Mouse (Mus musculus) hindbrain, embryonic 12.5 days (tissue): ENCODE data around the gene Gm10840. TPM values are rescaled to one million over a fixed set of nuclear protein-coding genes. Genes with fewer than 3 reads are reported as not detected.
A peak's percentile ranks its signal among the peaks of the same experiment; 100 is the strongest.
"Not testable (repeated sequence)": the region's sequence is repeated elsewhere in the genome, so short reads cannot be mapped to it uniquely, and the experiment has no call there.

Experiments used
- ATAC-seq: fragments of 200-750 bp; cut with Nextera tagmentation; 2 replicates; pipeline ENCODE4 v1.8.0; 2017; ENCODE audit warnings: moderate TSS enrichment; ENCODE audit not compliant: low FRiP score
- H3K27ac ChIP-seq: fragments of 300-500 bp; sonication (generic); 2 replicates; pipeline ENCODE4 v1.5.1; 2016; ENCODE audit warnings: mild to moderate bottlenecking
- H3K27me3 ChIP-seq: fragments of 300-500 bp; sonication (generic); 2 replicates; pipeline ENCODE4 v1.6.1; 2016; ENCODE audit warnings: mild to moderate bottlenecking
- H3K36me3 ChIP-seq: fragments of 300-500 bp; sonication (generic); 2 replicates; pipeline ENCODE4 v1.6.1; 2016; ENCODE audit warnings: mild to moderate bottlenecking
- H3K4me1 ChIP-seq: fragments of 300-500 bp; sonication (generic); 2 replicates; pipeline ENCODE4 v1.6.1; 2016
- H3K4me2 ChIP-seq: fragments of 300-500 bp; sonication (generic); replicated peaks from 2 replicates; pipeline ENCODE4 v1.6.1; 2016; ENCODE audit warnings: mild to moderate bottlenecking
- H3K4me3 ChIP-seq: fragments of 300-500 bp; sonication (generic); 2 replicates; pipeline ENCODE4 v1.5.1; 2016; ENCODE audit warnings: mild to moderate bottlenecking
- H3K9ac ChIP-seq: fragments of 300-500 bp; sonication (generic); 2 replicates; pipeline ENCODE4 v1.6.1; 2016; ENCODE audit warnings: mild to moderate bottlenecking, moderate library complexity
- H3K9me3 ChIP-seq: fragments of 300-500 bp; sonication (generic); replicated peaks from 2 replicates; pipeline ENCODE4 v1.6.1; 2016; ENCODE audit warnings: mild to moderate bottlenecking
- WGBS: fragments of 180-500 bp; shearing (Covaris S2); methylation state at CpG from one replicate; pipeline ENCODE4 v1.1.7; 2016; 5-methylcytosine and 5-hydroxymethylcytosine counted together
- polyA plus RNA-seq: library from polyadenylated mRNA; unstranded; fragments of >200 nt; fragmentation: Nextera tagmentation; extraction: Ambion mirVana; gene quantifications from 2 replicates; pipeline ENCODE4 v1.2.1, GENCODE M21; 2016

Gene Gm10840
- polyA plus RNA-seq = 0.93 and 1.0 TPM in 2 replicates

- Histone ChIP-seq H3K36me3 (peaks cover 49% of the 10 kb centered on the region), H3K9me3 (no peaks in the 10 kb centered on the region), H3K27me3 (no peaks in the 10 kb centered on the region), H3K4me3 (peak within 1 kb of the TSS; percentile 85), H3K4me2 (peak within 1 kb of the TSS; percentile 94), H3K27ac (peak within 1 kb of the TSS; percentile 97), H3K9ac (peak within 1 kb of the TSS; percentile 95), H3K4me1 (peaks cover 42% of the 10 kb centered on the region)
- ATAC-seq = peak; percentile 26
- 27% methylated on average over 22 of the region's 22 CpGs for WGBS
Measured at GRCm38 (mm10) chr11:106160841-106161721, at the start of gene Gm10840, which contains the start of gene Limd2. Gm10840 (plus strand) TSS chr11:106160850. Limd2 (minus strand) TSS chr11:106160860.

DNA sequence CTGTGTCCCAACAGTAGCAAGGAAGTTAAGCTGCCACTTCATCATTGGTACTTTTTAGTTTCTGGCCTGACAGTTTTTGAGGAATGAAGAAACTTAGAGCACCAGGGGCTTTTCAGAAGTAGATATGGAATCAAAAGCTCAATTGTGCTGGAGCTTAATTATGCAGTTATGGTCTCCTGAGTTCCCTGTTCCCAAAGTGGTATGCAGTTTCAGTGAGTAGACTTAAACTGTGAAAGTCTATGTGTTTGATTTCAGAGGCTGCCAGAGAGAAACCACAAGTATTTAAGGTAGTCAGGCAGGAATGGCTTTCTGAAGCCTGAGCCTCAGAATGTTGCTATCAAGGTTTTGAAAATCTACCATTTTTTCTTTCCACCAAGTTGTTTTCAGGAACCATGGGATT is 49.0 kb upstream of the Gm10840 start:
- H3K36me3 ChIP-seq = peaks cover 38% of the 10 kb centered on the region
- no peak overlapping the region for H3K9ac ChIP-seq
- no peaks in the 10 kb centered on the region for H3K27me3 ChIP-seq
- no peak overlapping the region for H3K4me2 ChIP-seq
- no peak for ATAC-seq
- no peaks in the 10 kb centered on the region for H3K9me3 ChIP-seq
- no peaks in the 10 kb centered on the region for H3K4me1 ChIP-seq
- no peak overlapping the region; the same call in 1 of the 2 replicates for H3K27ac ChIP-seq
- H3K4me3 ChIP-seq = no peak overlapping the region

DNA sequence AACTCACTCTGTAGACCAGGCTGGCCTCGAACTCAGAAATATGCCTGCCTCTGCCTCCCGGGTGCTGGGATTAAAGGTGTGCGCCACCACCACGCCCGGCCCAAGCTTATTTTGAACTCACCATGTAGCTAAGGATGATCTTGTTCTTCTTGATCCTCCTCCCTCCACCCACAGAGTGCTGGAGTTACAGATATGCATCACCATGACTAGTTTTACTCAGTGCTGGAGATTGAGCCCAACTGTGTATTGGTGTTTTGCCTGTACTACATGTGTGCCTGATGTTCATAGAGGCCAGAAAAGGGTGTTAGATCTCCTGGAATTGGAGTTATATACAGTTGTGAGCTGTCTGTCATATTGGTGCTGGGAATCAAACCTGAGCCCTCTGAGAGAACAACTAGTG is 38.4 kb upstream of the Gm10840 start:
- Histone ChIP-seq H3K36me3 (peaks cover 44% of the 10 kb centered on the region), H3K4me3 (no peak overlapping the region), H3K27me3 (no peaks in the 10 kb centered on the region), H3K4me2 (no peak overlapping the region), H3K4me1 (no peaks in the 10 kb centered on the region), H3K9ac (no peak overlapping the region), H3K27ac (no peak overlapping the region), H3K9me3 (no peaks in the 10 kb centered on the region)
- WGBS = 91% methylated on average over 5 of the region's 5 CpGs
- ATAC-seq = no peak

- Histone ChIP-seq H3K4me1 (no peaks in the 10 kb centered on the region), H3K4me3 (no peak overlapping the region), H3K27me3 (no peaks in the 10 kb centered on the region), H3K27ac (no peak overlapping the region), H3K4me2 (no peak overlapping the region), H3K36me3 (peaks cover 40% of the 10 kb centered on the region), H3K9me3 (no peaks in the 10 kb centered on the region), H3K9ac (no peak overlapping the region)
- ATAC-seq = no peak
- WGBS = 82% methylated on average over 3 of the region's 3 CpGs
Measured at GRCm38 (mm10) chr11:106122736-106123135, 37.9 kb upstream of the Gm10840 start.

GRCm38 (mm10) chr11:106124784-106125183 is 35.9 kb upstream of the Gm10840 start:
- H3K4me2 ChIP-seq = no peak overlapping the region
- H3K27me3 ChIP-seq = no peaks in the 10 kb centered on the region
- H3K27ac ChIP-seq = no peak overlapping the region
- H3K9me3 ChIP-seq = no peaks in the 10 kb centered on the region
- H3K4me1 ChIP-seq = no peaks in the 10 kb centered on the region
- H3K9ac ChIP-seq = no peak overlapping the region
- H3K4me3 ChIP-seq = no peak overlapping the region
- WGBS = 72% methylated on average over 4 of the region's 4 CpGs
- H3K36me3 ChIP-seq = peaks cover 35% of the 10 kb centered on the region
- no peak for ATAC-seq

DNA sequence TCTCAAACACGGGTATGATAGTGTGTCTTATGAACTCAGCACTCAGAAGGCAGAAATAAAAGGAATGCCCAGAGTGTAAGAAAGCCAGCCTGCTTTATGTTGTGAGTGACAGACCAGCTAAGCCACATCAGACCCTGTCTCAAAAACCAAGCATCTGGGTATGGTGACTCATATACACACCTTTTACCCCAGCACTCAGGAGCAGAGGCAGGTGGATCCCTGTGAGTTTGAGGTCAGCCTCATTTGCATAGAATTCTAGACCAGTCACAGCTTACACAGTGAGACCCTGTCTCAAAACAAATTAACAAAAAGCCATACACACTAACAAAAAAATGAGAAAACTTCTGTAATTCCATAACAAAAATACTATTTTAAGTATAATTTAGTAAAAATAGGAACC is 34.8 kb upstream of the Gm10840 start:
- H3K9me3 ChIP-seq = no peaks in the 10 kb centered on the region
- no peak overlapping the region for H3K27ac ChIP-seq
- 82% methylated on average over 1 of the region's 1 CpGs for WGBS
- peaks cover 37% of the 10 kb centered on the region for H3K36me3 ChIP-seq
- H3K27me3 ChIP-seq = no peaks in the 10 kb centered on the region
- ATAC-seq = no peak
- no peak overlapping the region for H3K9ac ChIP-seq
- H3K4me1 ChIP-seq = no peaks in the 10 kb centered on the region
- no peak overlapping the region for H3K4me3 ChIP-seq
- H3K4me2 ChIP-seq = no peak overlapping the region

DNA sequence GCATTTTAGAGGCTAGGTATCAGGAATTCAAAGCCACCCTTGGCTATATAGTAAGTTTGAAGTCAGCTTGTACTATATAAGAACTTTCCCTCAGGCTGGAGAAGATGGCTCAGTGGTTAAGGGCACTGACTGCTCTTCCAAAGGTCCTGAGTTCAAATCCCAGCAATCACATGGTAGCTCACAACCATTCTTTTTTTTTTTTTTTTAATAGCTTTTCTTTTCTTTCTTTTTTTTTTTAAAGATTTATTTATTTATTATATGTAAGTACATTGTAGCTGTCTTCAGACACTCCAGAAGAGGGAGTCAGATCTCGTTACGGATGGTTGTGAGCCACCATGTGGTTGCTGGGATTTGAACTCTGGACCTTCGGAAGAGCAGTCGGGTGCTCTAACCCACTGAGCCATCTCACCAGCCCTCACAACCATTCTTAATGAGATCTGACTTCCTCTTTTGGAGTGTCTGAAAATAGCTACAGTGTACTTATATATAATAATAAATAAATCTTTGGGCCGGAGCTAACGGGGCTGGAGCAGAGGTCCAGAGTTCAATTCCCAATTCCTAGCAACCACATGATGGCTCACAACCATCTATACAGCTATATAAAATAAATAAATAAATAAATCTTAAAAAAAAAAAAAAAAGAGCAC is 33.8 kb upstream of the Gm10840 start:
- not testable (repeated sequence) for H3K27me3 ChIP-seq, H3K4me3 ChIP-seq, H3K4me1 ChIP-seq, H3K4me2 ChIP-seq, H3K9me3 ChIP-seq, H3K9ac ChIP-seq, ATAC-seq, H3K27ac ChIP-seq
- peaks cover 37% of the 10 kb centered on the region for H3K36me3 ChIP-seq
- 98% methylated on average over 6 of the region's 6 CpGs for WGBS

GRCm38 (mm10) chr11:106129477-106129876 is 31.2 kb upstream of the Gm10840 start:
- WGBS = 86% methylated on average over 1 of the region's 1 CpGs
- Histone ChIP-seq H3K36me3 (peaks cover 23% of the 10 kb centered on the region), H3K27me3 (no peaks in the 10 kb centered on the region)

DNA sequence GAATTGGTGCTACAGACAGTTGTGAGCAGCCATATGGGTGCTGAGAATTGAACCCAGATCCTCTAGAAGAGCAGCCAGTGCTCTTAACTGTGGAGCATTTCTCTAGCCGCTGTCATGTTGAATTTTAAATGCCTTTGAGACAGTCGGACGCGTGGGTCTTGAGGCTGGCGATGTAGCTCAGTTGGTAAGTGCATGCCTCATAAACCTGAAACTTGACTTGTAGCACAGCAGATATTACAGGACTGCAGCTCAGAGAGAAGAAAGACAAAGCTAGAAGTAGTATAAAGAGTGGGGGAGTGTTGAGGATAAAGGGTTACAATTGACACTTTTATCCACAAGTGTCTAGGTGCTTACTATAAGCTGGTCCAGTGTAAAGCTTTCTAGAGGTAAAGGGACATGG is 28.1 kb upstream of the Gm10840 start:
- no peak for ATAC-seq
- H3K9me3 ChIP-seq = no peaks in the 10 kb centered on the region
- H3K4me2 ChIP-seq = no peak overlapping the region
- H3K27ac ChIP-seq = no peak overlapping the region
- peaks cover 9% of the 10 kb centered on the region for H3K4me1 ChIP-seq
- WGBS = 92% methylated on average over 5 of the region's 5 CpGs
- no peak overlapping the region for H3K4me3 ChIP-seq
- no peaks in the 10 kb centered on the region for H3K27me3 ChIP-seq
- no peak overlapping the region for H3K9ac ChIP-seq
- peaks cover 30% of the 10 kb centered on the region for H3K36me3 ChIP-seq

More at GRCm38 (mm10) chr11:106129477-106129876, 31.2 kb upstream of the Gm10840 start:
- Histone ChIP-seq H3K4me1 (peaks cover under 1% of the 10 kb centered on the region), H3K4me2 (no peak overlapping the region), H3K4me3 (no peak overlapping the region), H3K9ac (no peak overlapping the region), H3K27ac (no peak overlapping the region), H3K9me3 (no peaks in the 10 kb centered on the region)
- no peak for ATAC-seq

- peaks cover 20% of the 10 kb centered on the region for H3K36me3 ChIP-seq
- H3K27me3 ChIP-seq = no peaks in the 10 kb centered on the region
- ATAC-seq = no peak
- 0 out of 2 replicates have a peak overlapping the region, but pooled peaks have one; percentile 11 for H3K4me2 ChIP-seq
- no peaks in the 10 kb centered on the region for H3K9me3 ChIP-seq
- peak overlapping the region; percentile 81 for H3K27ac ChIP-seq
- 35% methylated on average over 8 of the region's 8 CpGs for WGBS
- H3K4me3 ChIP-seq = no peak overlapping the region
- peaks cover 9% of the 10 kb centered on the region for H3K4me1 ChIP-seq
- H3K9ac ChIP-seq = 0 out of 2 replicates have a peak overlapping the region, but pooled peaks have one; percentile 23
Measured at GRCm38 (mm10) chr11:106134580-106135528, 25.8 kb upstream of the Gm10840 start.

GRCm38 (mm10) chr11:106151219-106151618 is 9.4 kb upstream of the Gm10840 start:
- WGBS = 94% methylated on average over 3 of the region's 3 CpGs
- peaks cover 5% of the 10 kb centered on the region for H3K4me1 ChIP-seq
- H3K36me3 ChIP-seq = peaks cover 67% of the 10 kb centered on the region
- H3K27me3 ChIP-seq = no peaks in the 10 kb centered on the region
- no peak overlapping the region for H3K9ac ChIP-seq
- no peak overlapping the region for H3K4me2 ChIP-seq
- no peak overlapping the region for H3K27ac ChIP-seq
- H3K4me3 ChIP-seq = no peak overlapping the region
- no peak for ATAC-seq
- H3K9me3 ChIP-seq = no peaks in the 10 kb centered on the region

DNA sequence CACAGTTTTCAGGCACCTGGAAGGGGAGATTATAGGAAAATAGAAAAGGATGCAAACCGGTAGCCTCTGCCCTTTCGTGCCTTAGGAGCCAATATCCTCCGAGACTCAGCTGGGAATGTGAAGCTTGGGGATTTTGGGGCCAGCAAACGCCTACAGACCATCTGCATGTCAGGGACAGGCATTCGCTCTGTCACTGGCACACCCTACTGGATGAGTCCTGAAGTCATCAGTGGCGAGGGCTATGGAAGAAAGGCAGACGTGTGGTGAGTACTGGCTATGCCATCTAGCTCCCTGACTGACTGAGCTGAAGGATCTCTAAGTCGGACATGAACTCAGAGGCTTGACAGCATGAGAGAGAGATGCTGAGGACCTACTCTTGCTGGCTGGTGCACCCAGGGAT is 8.5 kb upstream of the Gm10840 start:
- H3K36me3 ChIP-seq = peaks cover 77% of the 10 kb centered on the region
- H3K9me3 ChIP-seq = no peaks in the 10 kb centered on the region
- H3K27me3 ChIP-seq = no peaks in the 10 kb centered on the region
- ATAC-seq = no peak
- no peak overlapping the region for H3K27ac ChIP-seq
- H3K4me3 ChIP-seq = no peak overlapping the region
- WGBS = 80% methylated on average over 8 of the region's 8 CpGs
- H3K4me2 ChIP-seq = no peak overlapping the region
- H3K4me1 ChIP-seq = peaks cover 14% of the 10 kb centered on the region
- H3K9ac ChIP-seq = no peak overlapping the region
